Mouse (Mus musculus) gastrocnemius, adult 8-10 months (tissue): Measurements from ENCODE around the gene Hnrnph2. TPM values are rescaled to one million over a fixed set of nuclear protein-coding genes. Genes with fewer than 3 reads are reported as not detected.

ENCODE experiments used
- DNase-seq, 2 experiments: peaks; one replicate each; pipeline ENCODE4 v3.0.0; 2022; ENCODE audit warnings: low spot score in 2 of 2
- total RNA-seq, 4 experiments: library from RNA; stranded (reverse); gene quantifications; 2 replicates each; pipeline ENCODE4 v1.2.4; 2022

Hnrnph2 gene
- total RNA-seq, 4 experiments from 2014 or later = 46.0 to 54.3 (median 50.3) TPM

DNA sequence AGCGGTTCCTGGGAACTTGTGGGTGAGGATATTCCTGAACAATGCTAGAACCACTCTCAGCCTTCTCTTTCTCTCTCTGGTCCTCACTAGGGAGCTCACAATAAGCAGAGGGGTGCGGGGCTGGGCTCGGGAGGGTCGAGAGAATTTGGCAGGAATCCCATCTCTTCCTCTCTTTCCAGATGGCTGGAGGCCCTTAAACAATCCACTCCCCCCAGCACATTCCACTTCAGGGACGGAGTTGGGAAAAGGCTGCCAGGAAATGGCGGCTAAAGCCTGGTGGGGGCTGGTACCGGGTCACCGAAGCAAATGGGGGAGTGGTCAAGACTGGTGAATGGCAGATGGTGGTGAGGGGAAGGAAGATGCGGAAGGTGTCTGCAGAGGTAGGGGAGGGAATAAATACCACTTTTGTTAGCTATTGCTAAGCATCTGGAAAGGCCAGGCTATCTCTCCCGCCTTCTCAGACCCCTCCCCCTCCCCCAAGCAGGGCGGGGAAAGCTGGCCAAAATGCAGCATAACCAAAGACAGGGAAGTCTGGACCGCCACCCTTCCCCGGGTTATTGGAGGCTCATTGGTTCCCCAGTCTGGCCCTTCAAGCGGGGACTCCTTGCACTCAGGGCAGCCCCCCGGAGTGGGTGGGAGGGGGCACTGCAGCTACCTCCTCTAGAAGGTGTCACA, 11.4 kb downstream of the Hnrnph2 start:
- peak; percentile 5 to 28 for DNase-seq

DNA sequence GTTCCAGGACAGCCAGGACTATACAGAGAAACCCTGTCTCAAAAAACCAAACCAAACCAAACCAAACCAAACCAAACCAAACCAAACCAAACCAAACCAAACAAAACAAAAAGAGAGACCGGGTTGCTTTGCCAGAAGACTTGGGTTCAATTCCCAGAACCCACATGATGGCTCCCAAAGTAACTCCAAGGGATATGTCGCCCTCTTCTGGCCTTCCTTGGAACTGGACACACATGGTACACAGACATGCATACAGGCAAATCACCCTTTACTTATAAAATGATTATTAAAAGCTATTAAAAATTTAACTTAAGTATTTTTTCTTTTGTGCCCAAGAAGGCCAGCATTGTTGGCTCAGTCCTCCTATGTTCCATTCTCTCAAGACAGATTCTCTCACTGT, 13.3 kb downstream of the Hnrnph2 start:
- DNase-seq = no peak

DNA sequence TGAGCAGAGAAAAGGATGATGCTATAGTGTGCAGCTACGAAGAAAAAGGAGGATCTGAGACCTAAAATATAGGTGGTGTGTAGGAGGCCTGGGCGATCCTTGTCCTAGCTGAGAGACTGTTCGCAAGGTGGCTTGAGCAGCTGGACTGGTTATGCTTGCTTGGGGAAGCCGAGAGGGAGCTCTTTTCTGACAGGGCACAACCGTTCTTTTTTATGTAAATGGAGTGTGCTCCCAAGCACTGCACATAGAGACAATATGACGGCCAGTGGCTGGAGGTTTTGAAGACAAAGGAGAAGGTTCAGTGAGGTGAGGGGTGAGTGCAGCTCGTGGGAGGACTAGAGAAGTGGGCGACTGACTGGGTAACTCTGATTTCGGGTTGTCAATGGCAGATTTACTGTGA, 18.7 kb downstream of the Hnrnph2 start:
- no peak for DNase-seq

DNA sequence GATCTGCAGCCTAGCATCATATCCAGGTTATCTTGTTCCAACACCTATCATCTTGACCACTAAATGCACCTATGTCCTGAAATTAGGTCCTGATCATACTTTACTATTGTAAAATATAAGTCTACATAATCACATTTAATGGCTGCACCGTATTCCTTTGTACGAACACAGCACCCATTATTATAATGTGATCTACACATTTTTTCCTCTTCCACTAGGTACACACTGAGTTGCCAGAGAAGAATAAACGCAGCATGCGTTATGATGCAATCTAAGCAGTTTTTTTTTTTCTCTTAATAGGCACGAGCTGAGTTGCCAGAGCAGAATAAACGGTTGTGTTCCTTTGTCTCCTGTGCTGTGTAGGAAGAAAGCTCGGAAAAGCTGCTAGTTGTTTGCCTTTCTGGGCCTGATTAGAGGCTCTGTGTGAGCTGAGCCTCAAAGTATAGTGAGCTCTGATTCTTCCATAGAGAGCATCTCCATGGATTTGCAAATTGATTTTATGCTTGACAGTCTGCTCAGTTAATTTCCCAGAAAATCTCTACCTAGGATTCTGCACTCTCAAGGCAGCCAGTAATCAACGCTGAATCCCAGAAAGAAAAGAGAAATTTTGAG, 19.4 kb downstream of the Hnrnph2 start:
- no peak for DNase-seq

DNA sequence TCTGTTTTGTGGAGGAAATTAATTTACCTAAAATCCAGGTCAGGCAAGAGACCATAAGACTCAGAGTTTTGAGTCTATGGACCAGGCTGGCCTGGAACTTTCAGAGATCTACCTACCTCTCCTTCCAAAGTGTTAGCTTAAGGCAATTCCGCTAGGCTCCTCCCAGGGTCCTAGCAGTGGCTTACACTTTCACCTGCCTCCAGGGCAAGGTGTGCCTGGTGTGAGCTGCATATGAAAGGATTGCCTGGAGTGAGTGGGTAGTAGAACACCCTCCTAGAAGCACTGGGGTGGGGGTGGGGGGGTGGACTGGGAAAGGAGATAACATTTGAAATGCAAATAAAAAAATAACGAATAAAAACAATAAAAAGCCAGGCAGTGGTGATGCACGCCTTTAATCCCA, 20.7 kb downstream of the Hnrnph2 start:
- no peak for DNase-seq

DNA sequence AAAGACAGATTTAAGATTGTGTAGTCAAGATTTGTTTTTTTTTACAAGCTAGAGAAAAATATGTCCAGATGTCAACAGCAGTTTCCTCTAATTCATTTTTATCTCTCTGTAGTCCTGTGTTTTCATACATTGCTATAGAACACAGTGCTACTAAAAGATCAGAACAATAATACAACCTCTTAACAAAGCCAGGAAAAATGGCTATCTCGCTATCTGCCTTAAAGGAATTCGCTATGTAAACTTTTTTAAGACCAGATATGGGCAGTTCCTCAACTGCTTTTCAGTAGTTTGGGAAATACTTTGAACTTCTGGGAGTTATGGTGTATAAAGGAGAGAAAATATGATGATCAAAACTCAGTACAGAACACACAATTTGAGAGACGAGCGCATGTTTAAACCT, 22.4 kb downstream of the Hnrnph2 start:
- DNase-seq = no peak

DNA sequence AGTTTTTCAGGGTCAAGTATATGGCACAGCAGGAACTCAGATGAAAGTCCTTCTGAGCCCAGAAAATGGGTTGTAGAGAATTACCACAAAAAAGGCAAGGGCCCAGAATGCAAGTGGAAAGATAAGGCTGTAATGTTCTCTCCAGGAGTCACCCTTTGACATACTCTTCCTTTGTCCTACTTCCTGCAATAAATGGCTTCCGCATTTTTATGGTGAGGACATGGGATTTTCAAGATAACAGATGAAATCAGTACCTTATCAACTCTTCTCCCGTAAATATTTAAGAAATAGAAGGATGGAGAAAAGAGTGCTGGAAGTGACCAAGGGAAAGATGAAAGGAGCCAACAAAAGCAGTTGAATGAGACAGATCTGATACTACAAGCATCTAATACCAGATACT, 27.2 kb downstream of the Hnrnph2 start:
- no peak for DNase-seq

DNA sequence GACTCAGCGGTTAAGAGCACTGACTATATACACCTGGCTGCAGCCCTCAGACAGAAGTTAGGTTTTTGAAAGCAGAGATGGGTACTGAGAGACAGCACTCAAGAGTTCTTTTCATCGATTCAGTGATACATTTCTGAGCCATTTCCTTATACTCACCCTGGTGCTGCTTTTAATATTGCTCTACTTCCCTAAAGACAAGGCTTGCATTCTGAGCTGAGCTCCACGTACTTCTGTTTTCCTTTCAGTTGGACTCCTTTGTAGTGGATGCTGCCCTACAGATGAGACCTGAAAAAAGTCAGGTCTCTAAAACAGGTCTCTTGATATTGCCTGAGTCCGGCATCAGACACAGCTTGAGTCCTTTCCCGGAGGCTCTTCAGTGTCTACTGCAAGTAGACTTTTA, 31.7 kb downstream of the Hnrnph2 start:
- no peak for DNase-seq

DNA sequence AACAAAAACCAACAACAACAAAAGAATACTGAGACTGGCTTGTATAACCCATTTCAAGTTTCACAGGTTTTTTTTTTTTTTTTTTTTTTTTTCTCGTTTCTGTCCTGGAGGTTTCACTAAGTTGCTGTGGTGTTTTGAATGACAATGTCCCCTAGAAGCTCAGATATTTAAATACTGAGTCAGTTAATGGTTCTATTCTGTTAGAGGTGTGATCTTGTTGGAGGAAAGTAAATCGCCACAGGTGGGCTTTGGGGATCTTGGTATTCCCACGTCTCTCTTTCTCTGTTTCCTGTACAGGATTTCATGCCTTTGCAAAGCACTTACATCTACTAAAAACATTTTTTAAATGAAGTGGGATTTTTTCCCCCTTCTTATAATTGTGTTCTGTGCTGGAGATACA, 34.1 kb downstream of the Hnrnph2 start:
- no peak for DNase-seq

DNA sequence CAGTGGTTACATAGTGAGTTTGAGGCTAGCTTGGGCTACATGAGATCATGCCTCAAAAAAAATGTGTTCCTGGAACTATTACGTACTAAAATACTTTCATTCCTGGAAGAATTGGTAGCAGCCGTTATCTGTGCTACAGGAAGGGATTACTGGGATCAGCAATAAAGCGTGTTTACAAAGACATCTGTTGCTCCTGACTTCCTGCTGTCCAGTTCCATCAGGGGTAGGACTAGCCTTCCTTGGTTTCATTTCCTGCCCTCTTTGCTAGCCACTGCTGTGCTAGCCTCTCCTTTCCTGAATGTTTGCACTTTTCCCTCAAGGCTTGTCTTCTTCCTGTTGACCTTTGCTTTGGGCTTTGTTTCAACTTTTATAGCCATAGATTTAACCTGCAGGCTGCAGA, 34.9 kb downstream of the Hnrnph2 start:
- DNase-seq = no peak

DNA sequence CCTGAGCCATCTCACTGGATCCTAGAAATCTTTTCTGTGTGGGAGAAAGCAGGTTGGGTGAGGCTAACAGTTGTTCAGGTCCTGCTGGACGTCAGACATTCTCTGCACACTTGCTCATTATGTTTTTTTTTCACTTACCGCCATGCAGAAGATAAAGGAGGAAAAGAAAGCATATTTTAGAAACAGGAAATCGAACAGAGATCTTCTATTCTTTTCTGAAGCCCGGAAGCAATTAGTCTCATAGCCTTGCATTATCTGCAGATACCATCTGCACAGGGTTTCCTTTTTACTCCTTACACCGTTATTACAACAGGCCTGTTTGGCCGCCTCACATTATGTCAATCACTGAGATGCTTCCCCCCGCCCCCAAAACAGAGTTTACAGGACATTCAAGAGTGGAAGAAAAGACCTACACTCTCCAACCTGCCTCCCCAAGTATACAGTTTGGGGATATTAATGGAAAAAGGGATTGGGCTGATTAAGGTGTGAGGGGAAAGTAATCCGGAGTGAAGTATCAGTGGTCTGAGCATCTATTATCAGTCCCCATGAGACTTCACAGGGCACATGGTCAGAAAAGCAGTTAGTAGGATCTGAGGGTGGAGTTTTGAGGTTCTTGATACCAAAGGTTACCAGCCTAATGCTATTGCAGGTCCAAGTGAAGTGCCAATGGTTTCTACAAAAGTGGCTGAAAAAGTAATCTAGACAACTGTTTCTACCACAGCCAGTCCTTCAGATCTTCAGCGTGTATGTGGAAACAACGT, 40.2 kb downstream of the Hnrnph2 start:
- no peak for DNase-seq

DNA sequence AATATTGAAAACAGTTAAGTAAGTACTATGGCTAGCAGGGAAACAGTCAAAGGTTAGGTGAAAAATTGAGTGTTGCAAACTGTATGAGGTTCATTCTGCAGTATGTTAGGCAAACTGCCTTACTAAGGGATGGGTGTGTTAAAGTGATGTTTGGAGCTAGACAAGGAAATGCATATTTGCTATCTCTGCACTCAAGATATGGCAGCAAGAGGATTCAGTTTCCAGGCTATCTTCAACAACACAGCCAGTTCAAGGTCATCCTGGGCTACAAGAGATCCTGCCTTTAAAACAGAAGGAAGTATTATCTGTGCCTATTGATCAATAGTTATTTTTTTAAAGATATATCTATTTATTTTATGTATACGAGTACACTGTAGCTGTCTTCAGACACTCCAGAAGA, 45.4 kb downstream of the Hnrnph2 start:
- no peak for DNase-seq

DNA sequence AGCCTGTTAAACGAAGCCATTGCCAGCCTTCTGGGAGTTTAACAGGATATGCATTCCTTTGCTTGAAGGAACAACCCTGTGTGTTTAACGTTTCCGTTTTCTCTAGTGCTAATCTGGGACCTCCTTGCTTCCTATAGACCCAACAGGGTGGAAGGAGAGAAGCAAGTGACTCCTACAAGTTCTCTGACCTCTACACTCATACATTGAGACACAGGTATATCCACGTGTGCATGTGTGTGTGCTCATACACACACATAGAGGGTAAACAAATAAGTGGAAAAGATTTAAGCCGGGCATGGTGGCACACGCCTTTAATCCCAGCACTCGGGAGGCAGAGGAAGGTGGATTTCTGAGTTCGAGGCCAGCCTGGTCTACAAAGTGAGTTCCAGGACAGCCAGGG, 46.4 kb downstream of the Hnrnph2 start:
- no peak for DNase-seq

DNA sequence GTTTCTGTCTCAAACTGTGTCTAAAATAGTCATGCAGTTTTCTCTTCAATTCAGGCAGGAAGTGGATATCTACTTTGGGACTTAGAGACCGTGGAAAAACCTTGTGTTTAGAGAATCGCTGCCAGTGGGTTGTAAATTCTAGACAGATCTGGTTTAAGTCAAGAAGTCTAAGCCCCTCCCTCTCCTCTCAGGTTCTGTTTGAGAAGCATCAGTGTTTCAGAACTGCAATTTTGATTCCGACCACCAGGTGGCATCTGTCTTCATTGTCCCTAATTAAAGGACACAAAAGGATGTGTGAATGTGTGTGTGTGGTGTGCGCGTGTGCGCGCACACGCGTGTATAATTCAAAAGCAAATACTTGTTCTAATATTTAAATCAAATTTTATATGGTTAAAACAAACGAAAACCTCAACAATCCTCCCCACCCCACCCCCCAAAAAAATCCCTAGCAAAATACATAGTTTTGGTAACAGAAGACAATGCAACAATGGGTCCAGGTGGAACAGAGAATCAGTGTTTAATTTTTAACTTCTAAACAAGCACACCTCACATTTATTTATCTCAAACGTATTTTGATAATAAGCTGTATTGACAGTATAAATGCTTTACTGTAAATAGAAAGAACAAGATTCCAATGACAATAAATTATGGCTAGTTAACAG, 47.2 kb downstream of the Hnrnph2 start:
- DNase-seq = peak; percentile 40 to 42

DNA sequence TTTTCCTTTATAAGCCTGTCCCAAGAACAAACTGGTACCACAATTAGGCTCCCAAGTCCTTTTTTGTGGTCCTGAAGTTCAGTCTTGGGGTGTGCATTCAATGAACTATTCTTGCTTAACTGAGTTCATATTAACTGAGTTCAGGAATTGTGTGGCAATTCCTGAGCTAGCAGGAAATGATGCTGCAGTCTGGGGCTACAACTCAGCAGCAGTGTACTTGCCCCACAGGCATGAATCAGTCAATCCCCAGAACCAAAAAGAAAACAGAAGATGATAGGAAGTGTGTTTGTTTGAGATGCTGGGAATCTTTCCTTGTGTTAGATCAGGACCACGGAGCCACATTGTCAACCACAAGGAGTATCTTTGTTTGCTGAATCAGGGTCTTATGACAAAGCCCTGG, 51.1 kb downstream of the Hnrnph2 start:
- no peak for DNase-seq

Other genes with a start within 250 kb of the Hnrnph2 start
- 1 to 10 TPM; 1.7 to 5.4 (median 2.9) TPM for gene Drp2, start 196.6 kb upstream of the Hnrnph2 start, total RNA-seq
- not detected for gene Taf7l, start 124.7 kb upstream of the Hnrnph2 start, total RNA-seq
- 10 to 100 TPM in 1 of 4 experiments, 1 to 10 TPM in 3; 7.9 to 12.2 (median 9.1) TPM for gene Timm8a1, start 59.3 kb upstream of the Hnrnph2 start, total RNA-seq
- under 1 TPM in 2 of 4 experiments, not detected in 2; 0.22 to 0.27 TPM for gene Btk, start 17.6 kb upstream of the Hnrnph2 start, total RNA-seq
- gene Rpl36a, start 15.5 kb upstream of the Hnrnph2 start, total RNA-seq = 100 to 1,000 TPM in 3 of 4 experiments, 10 to 100 TPM in 1; 80.7 to 125 (median 107) TPM
- gene Gla, start 54 bp upstream of the Hnrnph2 start, total RNA-seq = 1 to 10 TPM; 2.0 to 2.6 (median 2.3) TPM
- 1 to 10 TPM; 5.5 to 9.5 (median 7.6) TPM for gene Armcx4, start 85.3 kb downstream of the Hnrnph2 start, total RNA-seq
- gene Armcx1, start 116.8 kb downstream of the Hnrnph2 start, total RNA-seq = 1 to 10 TPM in 3 of 4 experiments, under 1 TPM in 1; 0.92 to 2.2 (median 1.6) TPM
- 1 to 10 TPM in 3 of 4 experiments, under 1 TPM in 1; 0.96 to 2.1 (median 1.7) TPM for gene Armcx6, start 150.2 kb downstream of the Hnrnph2 start, total RNA-seq
- gene Armcx3, start 155.4 kb downstream of the Hnrnph2 start, total RNA-seq = 10 to 100 TPM; 18.1 to 20.0 (median 19.3) TPM
- gene Armcx2, start 208.0 kb downstream of the Hnrnph2 start, total RNA-seq = 1 to 10 TPM; 1.4 to 2.3 (median 1.5) TPM